Mouse (Mus musculus): ENCODE data around the gene Aco2.

The Aco2 gene

DNA sequence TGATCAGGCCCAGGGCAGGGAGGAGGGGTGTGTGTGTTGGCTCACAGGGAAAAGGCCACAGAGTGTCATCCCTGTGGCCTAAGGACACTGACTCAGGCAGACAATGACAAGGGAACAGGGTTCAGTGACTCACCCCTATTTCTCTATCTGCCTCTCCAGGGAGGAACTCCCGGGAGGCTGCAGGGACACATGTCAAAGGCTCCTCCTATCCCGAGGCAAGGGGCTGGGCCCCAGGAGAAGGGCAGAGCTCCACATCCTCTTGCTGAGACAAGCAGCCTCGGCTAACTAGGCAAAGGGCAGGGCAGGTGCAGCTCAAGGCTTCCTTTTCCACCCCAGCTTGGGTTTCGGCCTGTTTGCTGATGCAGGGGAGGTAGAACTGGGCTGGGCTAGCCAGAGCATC lies 26.4 kb upstream of the Aco2 start:
- no peak for DNase-seq (ENCODE audit: low spot score)

DNA sequence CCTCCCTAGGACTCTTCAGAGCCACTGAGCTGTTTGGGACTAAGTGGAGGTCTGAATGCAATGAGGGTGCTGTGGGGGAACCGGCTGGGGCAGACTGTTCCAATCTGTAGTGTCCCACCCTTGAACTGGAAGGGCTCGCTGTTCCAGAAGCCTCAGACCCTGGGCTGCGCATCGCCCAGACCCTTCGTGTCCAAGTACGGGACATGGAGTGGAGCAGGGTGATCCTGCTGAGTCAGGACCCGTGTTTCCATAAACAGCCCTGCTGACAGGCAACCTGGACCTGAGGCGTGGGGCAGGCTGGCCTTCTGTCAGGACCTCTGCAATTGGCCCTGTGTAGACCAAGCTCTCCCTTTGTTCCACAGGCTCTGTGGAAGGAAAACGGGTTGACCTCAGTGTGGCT lies 25.4 kb upstream of the Aco2 start:
- peak; percentile 55 for DNase-seq (ENCODE audit: low spot score)

DNA sequence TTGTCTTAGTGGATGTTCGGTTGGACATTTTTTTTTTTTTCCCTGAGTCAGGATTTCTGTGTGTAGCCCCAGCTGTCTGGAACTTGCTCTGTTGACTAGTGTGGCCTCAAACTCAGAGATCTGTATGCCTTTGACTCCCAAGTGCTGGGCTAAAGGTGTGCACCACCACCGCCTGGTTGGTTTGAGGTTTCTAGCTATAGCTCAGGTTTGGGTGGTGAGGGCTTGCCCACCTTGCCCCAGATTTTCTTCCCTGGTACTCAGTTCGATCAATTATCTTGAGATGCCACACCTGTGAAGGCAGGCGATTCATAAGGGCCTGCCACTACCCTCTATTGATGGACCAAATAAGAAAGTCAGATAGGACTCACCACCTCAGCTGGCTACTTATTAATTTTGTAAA lies 24.9 kb upstream of the Aco2 start:
- no peak for DNase-seq (ENCODE audit: low spot score)

DNA sequence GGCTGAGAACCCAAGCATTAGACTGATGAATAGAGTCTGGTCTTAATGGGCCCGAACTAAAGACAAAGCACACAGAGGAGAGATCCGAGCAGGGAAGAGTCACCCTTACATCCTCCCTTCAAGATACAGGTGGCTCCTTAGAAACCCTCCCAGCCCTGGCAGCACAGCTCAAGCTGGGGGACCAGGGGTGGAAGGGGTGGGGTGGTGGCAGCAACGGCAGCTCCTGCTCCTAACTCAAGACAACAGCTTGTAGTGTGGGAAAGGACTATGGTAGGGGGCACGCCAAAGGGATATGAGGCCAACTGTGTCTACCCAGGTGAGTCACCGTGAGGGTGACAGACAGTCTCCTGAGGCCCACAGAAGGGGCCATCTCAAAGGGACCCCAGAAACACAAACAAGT lies 24.2 kb upstream of the Aco2 start:
- no peak for DNase-seq (ENCODE audit: low spot score)

DNA sequence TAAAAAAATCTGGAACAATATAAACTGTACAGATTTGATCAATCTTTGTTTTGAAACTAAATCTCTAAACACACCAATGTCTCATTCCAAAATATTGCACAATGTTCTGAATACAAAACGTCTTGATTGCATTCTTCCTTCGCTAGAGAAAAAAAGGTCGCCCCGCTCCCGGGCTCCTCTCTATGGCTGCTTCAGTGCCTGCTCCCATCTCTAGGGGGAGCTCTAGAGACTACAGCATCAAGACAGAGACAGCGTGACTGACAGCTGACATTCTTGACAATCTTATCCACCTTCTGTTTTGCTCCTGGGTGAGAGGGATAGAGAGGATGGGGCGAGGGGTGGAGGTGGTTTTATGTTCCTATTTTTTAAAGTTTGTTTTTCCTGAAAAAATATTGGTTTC lies 23.8 kb upstream of the Aco2 start:
- no peak for DNase-seq (ENCODE audit: low spot score)

DNA sequence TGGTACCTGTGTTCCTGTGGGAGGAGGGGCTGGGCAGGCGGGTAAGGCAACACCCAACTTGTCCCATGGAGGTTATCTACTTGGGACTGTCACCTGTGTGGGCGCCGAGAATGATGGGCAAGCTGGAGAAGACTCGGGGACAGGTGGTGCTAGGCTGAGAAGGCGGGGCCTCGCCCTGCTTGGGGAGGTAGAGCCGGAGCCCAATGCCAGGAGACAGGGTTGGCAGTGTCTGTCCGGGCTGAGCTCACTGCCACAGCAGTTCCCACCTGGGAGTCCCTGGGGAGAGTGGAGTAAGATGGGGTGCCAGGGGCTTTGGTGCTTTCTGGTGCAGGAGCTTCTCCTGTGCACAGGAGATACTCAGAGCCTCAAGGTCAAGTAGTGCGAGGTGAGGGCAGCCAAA lies 23.0 kb upstream of the Aco2 start:
- no peak for DNase-seq (ENCODE audit: low spot score)

DNA sequence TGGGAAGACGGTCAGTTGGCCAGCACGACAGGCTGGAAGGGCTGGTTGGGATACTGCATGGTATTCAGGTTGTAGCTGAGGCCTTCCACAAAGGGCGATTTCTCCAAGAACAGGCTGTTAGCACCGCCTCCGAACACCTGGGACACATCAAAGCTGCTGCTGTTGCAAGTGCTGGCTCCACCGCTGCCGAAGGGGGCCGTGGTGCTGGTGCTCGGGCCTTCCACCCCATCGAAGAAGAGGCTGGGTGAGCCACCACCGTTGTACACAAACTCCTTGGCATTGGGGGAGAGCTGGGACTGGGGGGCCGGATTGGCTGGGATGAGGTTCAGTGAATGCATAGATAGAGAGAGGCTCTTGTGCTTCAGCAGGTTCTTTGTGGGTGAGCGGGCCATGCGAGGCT lies 21.4 kb upstream of the Aco2 start:
- no peak for DNase-seq (ENCODE audit: low spot score)

DNA sequence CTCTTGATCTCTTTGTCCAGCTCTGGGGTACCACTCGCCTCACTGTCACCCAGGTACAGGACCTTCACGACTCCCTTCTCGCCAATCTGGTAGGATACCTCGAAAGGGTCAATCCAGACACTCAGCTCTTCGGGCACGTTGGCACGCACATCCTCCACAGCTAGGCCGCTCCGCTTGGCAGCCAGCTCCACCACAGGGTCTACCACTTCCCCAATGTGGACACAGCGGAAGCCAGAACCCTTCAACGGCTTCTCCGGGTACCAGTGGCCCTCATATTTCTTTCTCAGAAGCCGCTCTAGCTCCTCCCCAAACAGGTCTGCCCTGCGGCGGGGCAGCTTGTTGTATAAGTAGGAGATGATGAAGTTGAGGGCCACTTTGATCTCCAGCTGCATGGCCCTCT lies 20.7 kb upstream of the Aco2 start:
- no peak for DNase-seq (ENCODE audit: low spot score)

DNA sequence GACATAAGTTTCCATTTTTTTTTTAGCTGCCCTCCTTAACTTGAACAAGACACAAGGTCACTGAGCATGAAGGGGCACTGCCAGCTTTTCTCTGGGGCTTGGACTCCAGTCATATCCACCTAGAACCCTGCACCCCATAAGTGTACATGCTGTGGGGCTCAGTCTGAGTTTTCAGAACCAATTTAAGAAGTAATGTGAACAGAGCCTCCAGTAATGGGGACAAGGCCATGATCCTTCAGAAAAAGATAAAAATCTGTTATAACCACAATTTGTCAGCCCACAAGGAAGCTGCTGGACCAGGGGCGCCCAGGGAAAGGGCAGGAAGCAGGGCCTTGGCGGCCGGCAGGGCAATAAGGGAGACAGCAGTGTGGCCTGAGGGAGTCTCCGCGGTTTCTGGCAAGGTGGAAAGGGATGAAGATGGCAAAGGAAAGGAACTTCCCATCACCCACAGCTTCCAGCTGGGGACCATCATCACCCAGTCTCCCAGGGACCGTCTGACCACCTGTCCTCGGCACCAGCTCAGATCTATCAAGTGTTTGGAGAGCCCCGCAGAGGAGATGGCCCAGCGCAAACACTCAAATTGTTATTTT lies 19.6 kb upstream of the Aco2 start:
- DNase-seq (ENCODE audit: low spot score): no peak

DNA sequence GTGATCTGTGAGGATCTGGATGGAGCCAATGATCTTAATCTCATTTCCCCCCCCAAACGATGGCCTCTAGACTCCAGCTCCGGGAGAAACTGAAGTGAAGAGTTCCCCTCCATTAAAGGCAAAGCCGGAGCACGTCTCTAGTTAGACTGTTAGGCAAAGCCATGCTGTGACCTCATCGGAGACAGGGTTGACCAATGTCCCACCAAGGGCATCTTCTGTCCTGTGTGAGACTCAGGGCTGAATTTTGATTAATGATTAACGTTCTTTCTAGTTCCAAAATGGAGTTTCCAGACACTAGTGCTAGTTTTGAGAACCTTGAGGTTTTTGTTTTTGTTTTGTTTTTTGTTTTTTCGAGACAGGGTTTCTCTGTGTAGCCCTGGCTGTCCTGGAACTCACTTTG lies 19.0 kb upstream of the Aco2 start:
- DNase-seq (ENCODE audit: low spot score): no peak

DNA sequence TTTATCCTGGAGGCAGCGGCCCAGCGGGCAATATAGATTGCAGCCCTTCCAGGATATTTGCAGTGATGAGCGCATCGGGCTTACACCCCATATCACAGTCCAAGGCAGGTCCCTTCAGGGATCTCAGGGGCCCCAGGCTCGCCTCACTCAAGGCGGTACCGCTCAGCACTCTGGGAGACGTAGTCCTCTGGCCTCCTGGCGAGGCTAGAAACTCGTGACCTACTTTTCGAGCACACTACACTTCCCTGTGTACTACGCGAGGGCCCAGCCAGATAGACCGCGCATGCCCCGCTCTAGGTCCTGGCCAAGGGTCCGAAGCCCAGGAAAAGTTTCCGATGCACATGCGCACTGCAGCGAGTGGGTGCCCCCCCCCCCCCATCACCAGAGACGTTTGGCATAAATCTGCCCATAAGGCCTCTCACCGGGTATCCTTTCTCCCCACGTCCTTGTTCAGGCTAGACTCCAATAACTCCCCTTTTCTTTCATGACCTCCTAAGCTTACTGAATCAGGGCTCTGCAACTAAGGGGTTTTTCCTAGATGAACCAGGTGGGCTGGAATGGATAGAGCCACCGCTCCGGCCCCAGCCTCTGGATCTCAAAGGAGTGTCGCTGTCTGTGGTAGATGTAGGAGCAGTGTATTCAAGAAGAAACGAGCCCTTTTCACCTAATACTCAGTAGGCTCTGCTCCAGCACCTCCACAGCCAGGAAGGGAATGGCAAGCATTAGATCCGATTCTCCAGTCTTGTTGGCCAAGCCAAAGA lies 15.9 kb upstream of the Aco2 start:
- peak; percentile 84 for DNase-seq (ENCODE audit: low spot score)

DNA sequence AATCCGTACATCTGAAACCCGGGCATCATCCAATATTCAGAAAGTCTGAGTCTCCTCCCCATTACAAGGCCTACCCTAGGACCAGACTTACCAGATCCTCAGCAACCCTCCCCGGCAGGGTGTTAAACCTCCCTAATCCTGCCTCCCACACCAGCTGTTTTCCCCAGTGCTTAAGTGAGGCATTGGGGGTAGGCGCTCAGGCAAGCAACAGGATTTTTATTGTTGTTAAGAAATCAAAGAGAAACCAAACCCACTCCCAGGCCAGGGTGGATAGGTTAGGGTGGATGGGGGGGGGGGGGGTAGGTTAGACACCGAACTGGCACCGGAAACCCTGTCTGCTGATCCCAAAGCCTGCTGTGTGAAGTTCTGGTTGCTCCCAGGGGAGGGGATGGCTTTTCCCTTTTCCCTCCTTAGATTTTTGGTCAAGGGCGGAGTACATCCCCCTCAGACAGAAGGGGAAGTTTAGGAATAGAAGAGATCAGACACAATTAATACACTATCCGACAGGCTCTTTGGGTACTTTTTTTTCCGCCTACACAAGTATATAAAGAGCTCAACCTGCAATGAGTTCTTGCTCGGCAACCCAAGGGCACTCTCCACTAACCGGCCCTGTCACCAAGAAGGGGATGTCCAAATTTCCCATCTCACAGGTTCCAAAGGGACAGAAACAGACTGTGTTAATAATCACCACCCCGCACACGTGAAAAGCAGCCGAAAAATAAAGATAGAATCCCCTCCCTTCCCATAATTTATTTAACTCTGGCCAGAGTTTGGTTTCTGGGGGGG lies 15.0 kb upstream of the Aco2 start:
- no peak for DNase-seq (ENCODE audit: low spot score)

DNA sequence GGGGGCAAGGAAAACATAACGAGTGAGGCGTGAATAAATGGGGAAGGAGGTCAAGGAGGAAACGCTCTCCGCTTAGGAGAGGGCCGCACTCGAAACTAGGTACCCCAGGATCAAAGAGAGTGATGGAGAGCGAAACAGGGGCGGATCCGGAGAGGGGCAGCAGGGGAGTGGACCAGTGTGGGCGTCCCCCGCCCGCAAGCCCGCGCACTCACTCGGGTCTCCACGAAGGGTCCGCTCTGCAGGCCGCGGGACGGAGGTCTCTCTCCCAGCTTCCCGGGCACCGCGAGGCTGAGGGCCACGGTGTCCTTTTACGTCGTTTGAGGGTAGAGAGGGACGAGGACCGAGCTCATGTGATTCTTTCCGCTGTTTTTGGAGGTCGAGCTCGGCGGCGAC lies 14.4 kb upstream of the Aco2 start:
- DNase-seq (ENCODE audit: low spot score): no peak

DNA sequence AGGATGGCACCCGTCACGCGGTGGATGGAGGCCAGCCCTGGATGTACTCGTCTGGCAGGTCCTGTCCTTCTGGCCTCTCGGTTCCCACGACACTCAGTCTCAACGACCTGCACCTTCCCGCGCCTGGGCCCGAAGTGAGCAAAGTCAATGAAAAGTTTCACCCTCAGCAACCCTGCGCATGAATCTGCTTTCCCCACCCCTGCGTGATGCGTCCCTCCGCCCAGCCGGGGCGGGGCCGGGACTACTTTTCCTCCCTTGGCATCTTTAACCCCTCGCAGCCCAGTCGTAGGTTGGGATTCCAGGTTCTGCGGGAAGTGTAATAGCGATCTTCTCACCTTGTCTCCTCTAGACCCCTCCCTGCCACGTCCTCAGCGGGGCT lies 14.0 kb upstream of the Aco2 start:
- DNase-seq (ENCODE audit: low spot score): peak; percentile 90

DNA sequence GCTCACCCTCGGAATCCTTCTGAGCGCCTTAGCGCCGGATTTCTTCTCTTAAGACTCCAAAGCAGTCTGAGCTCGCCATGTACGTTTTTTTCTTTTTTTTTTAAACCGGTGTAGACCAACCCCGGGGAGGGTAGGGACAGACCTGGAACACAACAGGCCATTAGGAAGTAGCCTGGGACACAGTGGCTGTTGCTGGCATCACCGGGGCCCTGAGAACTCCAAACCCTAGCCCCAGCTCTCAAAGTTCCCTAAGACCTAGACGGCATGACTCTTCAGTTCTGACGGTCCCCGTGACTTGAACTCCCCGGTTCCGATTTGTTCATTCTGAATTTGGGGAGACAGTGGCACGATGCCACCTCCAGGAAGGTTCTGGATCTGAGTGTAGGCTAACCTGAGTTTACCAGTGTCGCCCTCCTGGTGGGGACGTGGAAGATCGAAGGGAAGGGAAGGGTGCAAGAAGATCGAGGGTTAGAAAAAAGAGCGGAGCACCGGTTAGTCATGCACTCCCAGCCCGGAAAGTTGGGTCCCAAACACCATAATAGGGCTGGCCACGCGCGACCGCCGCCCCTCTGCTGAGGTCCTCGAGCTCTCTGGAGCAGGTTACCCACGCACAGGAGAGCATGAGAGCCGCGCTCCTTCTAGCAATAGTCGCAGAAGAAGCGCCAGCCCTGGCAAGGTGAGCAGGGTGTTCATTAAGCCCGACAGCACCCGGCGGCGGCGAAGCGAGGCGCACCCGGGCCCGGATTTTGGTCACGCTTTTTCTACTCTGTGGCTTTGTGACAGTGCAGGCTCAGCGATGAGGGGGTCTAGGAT lies 13.4 kb upstream of the Aco2 start, which contains the start of gene Tob2:
Gene Tob2, minus strand, starts transcription at position 280 of the 813 bp plus-strand sequence.
- peak; percentile 54 for DNase-seq (ENCODE audit: low spot score)

DNA sequence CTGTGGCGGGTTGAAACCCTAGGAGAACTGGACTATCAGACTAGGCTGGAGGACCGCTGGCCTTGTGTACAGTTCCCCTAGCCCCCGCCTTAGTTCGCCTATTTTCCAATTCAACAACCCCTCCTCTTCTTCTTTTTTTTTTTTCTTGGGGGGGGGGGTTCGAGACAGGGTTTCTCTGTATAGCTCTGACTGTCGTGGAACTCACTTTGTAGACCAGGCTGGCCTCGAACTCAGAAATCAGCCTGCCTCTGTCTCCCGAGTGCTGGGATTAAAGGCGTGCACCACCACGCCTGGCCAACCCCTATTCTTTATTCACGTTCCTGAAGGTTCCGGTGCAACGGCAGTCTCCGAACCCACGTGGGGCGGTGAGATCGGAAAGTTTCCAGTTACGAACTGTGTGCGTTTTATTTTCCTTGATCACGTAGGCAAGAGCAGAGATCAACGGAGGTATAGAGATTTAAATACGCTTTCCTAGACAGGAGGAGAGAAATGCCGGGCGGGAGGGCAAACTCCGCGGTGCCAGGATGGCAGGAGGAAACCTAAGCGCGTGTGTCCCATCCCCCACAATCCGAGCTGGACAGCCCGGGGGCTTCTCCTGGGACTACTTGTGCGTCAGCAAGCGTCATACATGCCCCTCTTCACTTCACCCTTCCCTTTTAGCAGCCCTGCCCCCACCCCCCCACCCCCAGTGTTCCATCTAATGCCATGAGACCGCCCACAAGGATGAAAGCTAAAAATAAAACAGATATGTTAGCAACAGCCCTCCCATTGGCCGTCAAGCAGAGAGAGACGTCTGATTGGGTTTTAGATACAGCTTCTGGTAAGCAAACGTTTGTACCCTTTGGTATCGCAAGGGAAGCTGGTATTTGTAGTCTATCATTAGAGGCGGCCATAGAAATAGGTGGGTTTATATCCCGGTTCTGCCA lies 12.5 kb upstream of the Aco2 start:
- DNase-seq (ENCODE audit: low spot score): peak; percentile 89

DNA sequence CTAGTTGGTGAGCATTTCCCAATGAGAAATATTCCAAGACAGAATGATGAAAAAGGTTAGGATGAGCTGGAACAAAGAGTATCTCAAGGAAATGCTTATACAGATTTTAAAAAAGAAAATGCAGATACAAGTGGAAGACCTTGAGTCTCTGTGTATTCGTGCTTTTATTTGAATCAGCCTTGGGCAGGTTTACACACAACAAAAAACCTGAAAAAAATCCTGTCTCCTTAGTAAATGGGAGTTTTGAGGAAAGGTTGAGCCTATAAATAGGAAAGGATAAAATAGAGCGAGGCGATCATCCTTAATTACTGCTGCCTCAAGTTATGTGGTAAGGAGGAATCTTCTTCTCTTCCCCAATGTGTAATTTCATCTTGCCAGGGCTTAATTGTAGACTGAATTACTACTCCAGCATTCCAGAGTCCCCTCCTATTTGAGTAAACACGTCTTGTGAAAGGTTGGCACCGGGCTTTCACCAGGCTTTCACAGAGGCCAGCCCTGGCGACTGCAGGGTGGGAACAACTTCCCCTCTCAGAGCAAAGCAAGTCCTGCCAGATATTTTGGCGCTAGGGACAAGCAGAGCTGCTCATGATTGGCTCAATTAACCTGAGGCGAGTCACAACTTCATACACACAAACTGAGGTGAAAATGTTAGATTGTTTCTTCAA lies 11.5 kb upstream of the Aco2 start:
- peak; percentile 56 for DNase-seq (ENCODE audit: low spot score)

DNA sequence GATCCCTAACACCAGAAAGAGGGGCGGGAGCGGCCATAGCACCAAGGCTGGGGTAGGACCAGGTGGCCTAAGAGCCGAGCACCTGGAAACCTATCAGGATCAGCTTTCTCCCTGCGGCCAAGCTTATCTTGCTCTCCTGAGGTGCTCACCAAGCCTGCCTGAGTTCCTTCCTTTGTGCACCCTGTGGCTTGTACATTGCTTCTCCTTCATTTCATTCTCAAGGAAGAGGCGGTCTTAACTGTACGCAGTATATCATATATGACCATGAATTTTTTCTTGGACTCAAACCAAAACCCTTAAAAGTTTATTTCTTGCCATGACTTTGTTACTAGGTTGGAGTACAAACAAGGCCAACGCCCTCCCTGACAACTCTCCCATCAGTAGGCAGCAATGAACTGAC lies 7.9 kb upstream of the Aco2 start:
- DNase-seq (ENCODE audit: low spot score): no peak

DNA sequence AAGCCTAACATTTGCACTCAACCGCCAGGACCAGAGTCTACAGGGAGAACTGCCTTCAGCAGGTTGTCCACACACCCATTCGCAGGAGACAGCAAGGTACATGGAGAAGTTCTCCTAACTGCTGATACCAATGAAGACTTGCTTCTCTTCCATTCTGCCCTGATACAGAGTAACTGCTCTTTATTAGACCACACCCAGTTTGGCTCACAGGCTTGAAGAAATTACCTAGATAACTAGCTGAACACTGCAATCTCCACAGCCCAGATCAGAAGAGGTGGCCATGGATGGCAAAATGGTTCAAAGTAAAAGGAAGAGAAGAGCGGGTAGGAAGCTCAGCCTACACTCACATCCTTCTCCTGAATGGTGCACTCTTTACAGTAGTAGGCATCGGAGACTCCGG lies 2.1 kb upstream of the Aco2 start:
- DNase-seq (ENCODE audit: low spot score): no peak

DNA sequence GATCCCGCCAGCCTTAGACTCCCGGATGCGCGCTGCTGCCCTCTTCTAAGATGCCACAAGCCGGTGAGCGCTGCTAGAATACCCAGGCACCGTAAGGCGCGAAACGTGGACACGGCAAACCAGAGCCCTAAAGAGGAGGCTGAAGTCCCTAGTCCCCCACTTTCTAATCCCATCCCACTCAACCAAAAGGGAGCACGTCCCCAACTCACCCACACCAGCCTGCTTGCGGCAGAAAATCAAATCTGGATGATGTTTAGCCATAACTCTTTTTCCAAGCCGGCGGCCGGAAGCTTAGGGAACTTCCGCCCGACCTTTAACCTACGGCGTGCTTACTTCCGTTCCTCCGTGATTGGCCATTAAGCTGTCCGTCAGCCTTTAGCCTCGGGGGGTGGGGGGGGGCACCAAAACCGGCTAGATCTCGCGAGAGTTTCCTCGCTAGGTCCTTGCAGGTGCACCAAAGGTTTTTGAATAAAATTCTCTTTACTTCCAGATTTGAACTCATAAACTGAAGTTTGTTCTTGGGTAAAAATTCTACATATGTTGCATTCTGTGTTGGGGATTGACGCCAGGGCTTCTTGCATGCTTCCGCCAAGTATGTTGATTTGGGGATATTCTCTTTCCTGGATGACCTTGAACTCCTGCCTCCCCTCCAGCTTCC lies 376 bp upstream of the Aco2 start, which contains the start of gene Phf5a:
Gene Phf5a, minus strand, starts transcription at position 308 of the 658 bp plus-strand sequence.
- DNase-seq (ENCODE audit: low spot score): peak; percentile 89

All from testis, postnatal 14 days (tissue).